Mouse (Mus musculus) stomach, embryonic 16.5 days (tissue): Measurements from ENCODE around the gene Slc39a7. TPM values are rescaled to one million over a fixed set of nuclear protein-coding genes. Genes with fewer than 3 reads are reported as not detected.
A peak's percentile ranks its signal among the peaks of the same experiment; 100 is the strongest.

Experiments
- ATAC-seq: fragments of 200-750 bp; cut with Nextera tagmentation; 2 replicates; pipeline ENCODE4 v1.8.0; 2017; ENCODE audit warnings: moderate number of reproducible peaks, moderate TSS enrichment; ENCODE audit not compliant: insufficient read depth, low FRiP score
- H3K27ac ChIP-seq: fragments of 300-500 bp; sonication (generic); 2 replicates; pipeline ENCODE4 v1.5.1; 2014; ENCODE audit warnings: low read length
- H3K27me3 ChIP-seq: fragments of 300-500 bp; sonication (generic); 2 replicates; pipeline ENCODE4 v1.6.1; 2014; ENCODE audit warnings: low read length, control low read depth, mixed read lengths; ENCODE audit not compliant: control insufficient read depth, insufficient read depth
- H3K36me3 ChIP-seq: fragments of 300-500 bp; sonication (generic); 2 replicates; pipeline ENCODE4 v1.6.1; 2014; ENCODE audit warnings: low read length; ENCODE audit not compliant: control insufficient read depth, insufficient read depth
- H3K4me1 ChIP-seq: fragments of 300-500 bp; sonication (generic); 2 replicates; pipeline ENCODE4 v1.6.1; 2014; ENCODE audit warnings: low read length, control low read depth, mixed read lengths; ENCODE audit not compliant: control insufficient read depth, insufficient read depth
- H3K4me2 ChIP-seq: fragments of 300-500 bp; sonication (generic); 2 replicates; pipeline ENCODE4 v1.6.1; 2014; ENCODE audit warnings: low read depth, low read length, mixed read lengths
- H3K4me3 ChIP-seq: fragments of 300-500 bp; sonication (generic); replicated peaks from 2 replicates; pipeline ENCODE4 v1.5.1; 2014; ENCODE audit warnings: mild to moderate bottlenecking, low read length
- H3K9ac ChIP-seq: fragments of 300-500 bp; sonication (generic); 2 replicates; pipeline ENCODE4 v1.6.1; 2014; ENCODE audit warnings: low read length
- H3K9me3 ChIP-seq: fragments of 300-500 bp; sonication (generic); replicated peaks from 2 replicates; pipeline ENCODE4 v1.6.1; 2016; ENCODE audit warnings: low read length, control low read depth; ENCODE audit not compliant: control insufficient read depth
- WGBS: fragments of 180-500 bp; shearing (Covaris S2); extraction: QIAGEN DNeasy Blood & Tissue Kit; methylation state at CpG from one replicate; pipeline ENCODE4 v1.1.7; 2014; 5-methylcytosine and 5-hydroxymethylcytosine counted together
- microRNA counts: library from miRNA; unstranded; fragments of <30 nt; microRNA quantifications from one replicate; lab custom pipeline; 2016
- microRNA-seq: library from miRNA; unstranded; fragments of <30 nt; microRNA quantifications from one replicate; pipeline ENCODE4, GENCODE M21; 2016
- polyA plus RNA-seq: library from polyadenylated mRNA; unstranded; fragments of >200 nt; fragmentation: Nextera tagmentation; extraction: Ambion mirVana; gene quantifications from 2 replicates; pipeline ENCODE4 v1.2.1, GENCODE M21; 2015

Gene Slc39a7
- polyA plus RNA-seq, 1 experiment from 2014 or later, result 195 TPM

DNA sequence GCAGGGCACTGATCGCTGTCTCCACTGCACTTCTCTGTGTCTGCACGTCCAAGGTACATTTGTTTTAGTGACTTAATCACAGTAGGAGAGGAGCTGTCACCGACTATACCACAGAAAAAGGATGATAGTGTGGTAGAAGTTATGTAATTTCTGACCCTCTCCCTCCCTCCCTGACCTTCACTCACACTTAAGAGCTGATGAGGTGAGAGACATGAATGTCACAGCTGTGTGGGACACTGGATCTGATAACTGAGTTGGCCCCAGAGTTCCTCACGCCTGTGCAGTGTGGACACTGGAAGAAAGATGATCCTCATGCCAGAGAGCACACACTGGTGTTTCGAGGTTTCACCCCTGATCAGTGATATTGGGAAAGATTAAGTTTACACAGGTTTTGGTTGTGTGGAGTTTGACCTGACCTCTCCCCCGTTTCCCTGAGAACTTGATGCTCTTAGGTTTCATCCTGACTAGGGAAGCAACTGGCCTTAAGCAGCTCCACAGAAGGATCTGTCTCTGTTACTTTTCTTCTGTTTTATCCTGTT is 51.9 kb downstream of the Slc39a7 start:
- no peaks in the 10 kb centered on the region for H3K9me3 ChIP-seq
- H3K9ac ChIP-seq, result no peak overlapping the region
- no peak overlapping the region for H3K27ac ChIP-seq
- no peak for ATAC-seq
- no peak overlapping the region for H3K4me3 ChIP-seq
- WGBS, result 68% methylated on average over 6 of the region's 6 CpGs
- no peak overlapping the region for H3K4me2 ChIP-seq
- H3K36me3 ChIP-seq, result no peaks in the 10 kb centered on the region
- H3K4me1 ChIP-seq, result peaks cover 8% of the 10 kb centered on the region; the same call in 1 of the 2 replicates
- peaks cover 33% of the 10 kb centered on the region for H3K27me3 ChIP-seq

DNA sequence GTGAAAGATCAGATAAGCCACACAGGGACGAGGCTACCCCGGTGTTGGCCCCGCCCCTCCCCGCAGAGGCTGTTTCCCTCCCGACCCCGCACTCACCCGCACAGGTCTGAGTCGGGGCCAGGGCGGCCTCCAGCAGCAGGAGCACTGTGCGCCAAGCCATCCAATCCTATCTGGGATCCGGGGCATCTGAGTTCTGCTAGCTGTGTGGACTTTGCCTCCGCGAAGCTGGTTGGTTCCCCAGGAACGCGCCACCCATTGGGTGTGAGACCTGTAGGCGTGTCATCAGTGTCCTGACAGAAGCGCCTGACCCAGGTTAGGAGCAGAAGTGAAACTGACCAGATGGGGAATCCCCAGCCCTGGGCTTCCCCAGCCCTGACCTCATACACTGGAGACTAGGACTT is 52.9 kb downstream of the Slc39a7 start:
- Histone ChIP-seq H3K27me3 (peaks cover 33% of the 10 kb centered on the region), H3K9ac (peak overlapping the region; percentile 65), H3K9me3 (no peaks in the 10 kb centered on the region), H3K36me3 (no peaks in the 10 kb centered on the region), H3K4me3 (peak overlapping the region; percentile 47), H3K27ac (0 out of 2 replicates have a peak overlapping the region, but pooled peaks have one; percentile 6), H3K4me1 (peaks cover 8% of the 10 kb centered on the region; the same call in 1 of the 2 replicates), H3K4me2 (peak overlapping the region; percentile 63)
- under 1% methylated on average over 16 of the region's 17 CpGs for WGBS
- ATAC-seq, result peak; percentile 82

MicroRNAs encoded within 50 kb of the gene (microRNA counts, 519-probe panel; counts per million panel counts)
- microRNA mmu-miR-219 (lab: Ali Mortazavi, UCI), result 635 counts per million, percentile 3 among the panel's probes with 10 or more counts

Small RNA genes lying within 50 kb of the gene (microRNA-seq; reads per million reads assigned to microRNA genes)
- gene Mir219a-1 (not detected), gene Mir219c (not detected)

Other genes starting within 250 kb of the Slc39a7 start
- 25.8 and 30.7 TPM in 2 replicates for gene Angptl4, start 249.9 kb downstream of the Slc39a7 start, polyA plus RNA-seq
- 24.8 and 29.0 TPM in 2 replicates for gene Kank3, start 221.2 kb downstream of the Slc39a7 start, polyA plus RNA-seq
- 740 and 935 TPM in 2 replicates for gene Rps28, start 207.1 kb downstream of the Slc39a7 start, polyA plus RNA-seq
- gene Ndufa7, start 207.1 kb downstream of the Slc39a7 start, polyA plus RNA-seq, result 442 and 446 TPM in 2 replicates
- 52.0 and 54.0 TPM in 2 replicates for gene Cd320, start 188.6 kb downstream of the Slc39a7 start, polyA plus RNA-seq
- not detected in 2 replicates for gene Gm7029, start 157.8 kb downstream of the Slc39a7 start, polyA plus RNA-seq
- 6.9 and 7.9 TPM in 2 replicates for gene Kifc1, start 141.0 kb downstream of the Slc39a7 start, polyA plus RNA-seq
- 0.39 and 0.40 TPM in 2 replicates for gene Platr17, start 126.5 kb downstream of the Slc39a7 start, polyA plus RNA-seq
- gene Daxx, start 122.3 kb downstream of the Slc39a7 start, polyA plus RNA-seq, result 40.9 and 44.4 TPM in 2 replicates
- 58.4 and 68.7 TPM in 2 replicates for gene Tapbp, start 115.8 kb downstream of the Slc39a7 start, polyA plus RNA-seq
- gene Zbtb22, start 115.8 kb downstream of the Slc39a7 start, polyA plus RNA-seq, result 11.4 and 12.5 TPM in 2 replicates
- gene Rgl2, start 102.1 kb downstream of the Slc39a7 start, polyA plus RNA-seq, result 43.9 and 44.7 TPM in 2 replicates
- gene Pfdn6, start 91.3 kb downstream of the Slc39a7 start, polyA plus RNA-seq, result 133 and 147 TPM in 2 replicates
- gene Wdr46, start 91.0 kb downstream of the Slc39a7 start, polyA plus RNA-seq, result 19.0 and 23.1 TPM in 2 replicates
- 8.6 and 9.0 TPM in 2 replicates for gene B3galt4, start 80.2 kb downstream of the Slc39a7 start, polyA plus RNA-seq
- 42.6 and 45.0 TPM in 2 replicates for gene Vps52, start 75.9 kb downstream of the Slc39a7 start, polyA plus RNA-seq
- gene Rps18, start 75.7 kb downstream of the Slc39a7 start, polyA plus RNA-seq, result 1,606 and 1,631 TPM in 2 replicates
- gene H2-K1, start 31.3 kb downstream of the Slc39a7 start, polyA plus RNA-seq, result 107 and 140 TPM in 2 replicates
- 8.1 and 10.7 TPM in 2 replicates for gene Ring1, start 7.0 kb downstream of the Slc39a7 start, polyA plus RNA-seq
- gene H2-Ke6, start 3.6 kb downstream of the Slc39a7 start, polyA plus RNA-seq, result 38.9 and 41.3 TPM in 2 replicates
- gene Rxrb, start 130 bp upstream of the Slc39a7 start, polyA plus RNA-seq, result 36.3 and 37.7 TPM in 2 replicates
- gene Col11a2, start 7.8 kb upstream of the Slc39a7 start, polyA plus RNA-seq, result 0.57 and 0.61 TPM in 2 replicates
- gene H2-Oa, start 60.7 kb upstream of the Slc39a7 start, polyA plus RNA-seq, result 0.61 and 0.64 TPM in 2 replicates
- 10.8 and 11.6 TPM in 2 replicates for gene H2-DMa, start 87.9 kb upstream of the Slc39a7 start, polyA plus RNA-seq
- gene Brd2, start 91.0 kb upstream of the Slc39a7 start, polyA plus RNA-seq, result 71.9 and 74.7 TPM in 2 replicates
- gene H2-DMb2, start 111.6 kb upstream of the Slc39a7 start, polyA plus RNA-seq, result 0.70 and 0.82 TPM in 2 replicates
- gene H2-DMb1, start 121.4 kb upstream of the Slc39a7 start, polyA plus RNA-seq, result 2.0 and 2.9 TPM in 2 replicates
- gene Tap1, start 155.9 kb upstream of the Slc39a7 start, polyA plus RNA-seq, result 8.7 and 9.1 TPM in 2 replicates
- 7.3 and 7.7 TPM in 2 replicates for gene Psmb9, start 156.1 kb upstream of the Slc39a7 start, polyA plus RNA-seq
- gene Psmb8, start 166.0 kb upstream of the Slc39a7 start, polyA plus RNA-seq, result 14.7 and 15.4 TPM in 2 replicates
- 7.1 and 8.4 TPM in 2 replicates for gene Tap2, start 171.8 kb upstream of the Slc39a7 start, polyA plus RNA-seq
- 0.37 and 0.39 TPM in 2 replicates for gene H2-Ob, start 207.2 kb upstream of the Slc39a7 start, polyA plus RNA-seq
- gene H2-Ab1, start 226.0 kb upstream of the Slc39a7 start, polyA plus RNA-seq, result 18.1 and 19.5 TPM in 2 replicates